Mouse (Mus musculus): ENCODE measurements around the gene Frem3.

Gene Frem3

GRCm38 (mm10) chr8:80610549-80611440, at the start of gene Frem3:
Gene Frem3, plus strand, starts transcription at chr8:80611080.
- DNase-seq, result no peak

GRCm38 (mm10) chr8:80564205-80564839, 46.6 kb upstream of the Frem3 start:
- DNase-seq, result no peak

GRCm38 (mm10) chr8:80567471-80567870, 43.4 kb upstream of the Frem3 start:
- DNase-seq, result no peak

- DNase-seq, result no peak
Measured at GRCm38 (mm10) chr8:80568243-80568995, 42.5 kb upstream of the Frem3 start.

- no peak for DNase-seq
Measured at GRCm38 (mm10) chr8:80572417-80573061, 38.3 kb upstream of the Frem3 start.

- DNase-seq, result no peak
Measured at GRCm38 (mm10) chr8:80577126-80577525, 33.8 kb upstream of the Frem3 start.

GRCm38 (mm10) chr8:80579038-80579437, 31.8 kb upstream of the Frem3 start:
- no peak for DNase-seq

GRCm38 (mm10) chr8:80592626-80593025, 18.3 kb upstream of the Frem3 start:
- DNase-seq, result no peak

- no peak for DNase-seq
Measured at GRCm38 (mm10) chr8:80600600-80601170, 10.2 kb upstream of the Frem3 start.

- no peak for DNase-seq
Measured at GRCm38 (mm10) chr8:80601886-80602285, 9.0 kb upstream of the Frem3 start.

GRCm38 (mm10) chr8:80607082-80607481, 3.8 kb upstream of the Frem3 start:
- no peak for DNase-seq

GRCm38 (mm10) chr8:80611441-80611751, 516 bp downstream of the Frem3 start:
- no peak for DNase-seq

GRCm38 (mm10) chr8:80619787-80620186, 8.9 kb downstream of the Frem3 start:
- DNase-seq, result no peak

GRCm38 (mm10) chr8:80647394-80647793, 36.5 kb downstream of the Frem3 start:
- no peak for DNase-seq

GRCm38 (mm10) chr8:80657639-80658038, 46.8 kb downstream of the Frem3 start:
- DNase-seq, result no peak

GRCm38 (mm10) chr8:80661055-80661454, 50.2 kb downstream of the Frem3 start:
- no peak for DNase-seq

- DNase-seq, result no peak
Measured at GRCm38 (mm10) chr8:80663476-80663875, 52.6 kb downstream of the Frem3 start.

- no peak for DNase-seq
Measured at GRCm38 (mm10) chr8:80669277-80669901, 58.5 kb downstream of the Frem3 start.

- DNase-seq, result no peak
Measured at GRCm38 (mm10) chr8:80682594-80682993, 71.7 kb downstream of the Frem3 start.

- DNase-seq, result no peak
Measured at GRCm38 (mm10) chr8:80683756-80684335, 73.0 kb downstream of the Frem3 start.

- peak; percentile 48 to 55 for DNase-seq
Measured at GRCm38 (mm10) chr8:80688141-80688540, 77.3 kb downstream of the Frem3 start.
